Comparison of ENCODE assay signal across 7 mouse cellular contexts in genomic region chr15:80076338-80077136, GRCm38 (mm10). TPM values are rescaled to one million over a fixed set of nuclear protein-coding genes. Genes with fewer than 3 reads are reported as not detected.
A peak's percentile ranks its signal among the peaks of the same experiment; 100 is the strongest.
DNase-seq lines count a peak whose midpoint lies in the region; ATAC-seq and TF ChIP-seq lines count a peak whose summit lies in the region.

No protein-coding gene starts in this region.

- H3K27me3 ChIP-seq in G1E (ENCODE audit: insufficient read depth, low read length), result peaks cover 19% of the 10 kb centered on the region
- H3K27me3 ChIP-seq in forebrain, embryonic 11.5 days (ENCODE audit: control insufficient read depth, insufficient read depth, low read length), result no peaks in the 10 kb centered on the region

- peak; percentile 50 for TF ChIP-seq CTCF in G1E (IDR thresholded peaks at IDR 0.05; ENCODE audit: low read depth, low read length)
- peak; percentile 50 for TF ChIP-seq CTCF in bone marrow macrophage, adult 2 months (IDR thresholded peaks at IDR 0.05; ENCODE audit: low read depth, low read length)

- no peak overlapping the region for H3K4me3 ChIP-seq in G1E (ENCODE audit: low read depth, low read length)
- H3K4me3 ChIP-seq in bone marrow macrophage, adult 2 months (ENCODE audit: insufficient read depth, low read length), result no peak overlapping the region
- no peak overlapping the region for H3K4me3 ChIP-seq in forebrain, embryonic 11.5 days (ENCODE audit: low read depth, low read length)

- no peak for DNase-seq in G1E (ENCODE audit: low spot score)
- peak; percentile 89 for DNase-seq in forebrain, embryonic 11.5 days (ENCODE audit: low spot score)
- DNase-seq in heart, postnatal 14 days, result peak; percentile 77 to 85
- DNase-seq in kidney, postnatal 36 days, result peak; percentile 75 to 92
- DNase-seq in lung, postnatal 25 days (ENCODE audit: low spot score), result peak; percentile 67
- DNase-seq in right cerebral cortex, adult 2 months (ENCODE audit: low spot score in 2 of 2), result peak; percentile 75 to 84

- H3K27ac ChIP-seq in bone marrow macrophage, adult 2 months (ENCODE audit: insufficient read depth, low read depth, low read length), result peak overlapping the region; percentile 92
- 0 out of 2 replicates have a peak overlapping the region, but pooled peaks have one; percentile 31 for H3K27ac ChIP-seq in forebrain, embryonic 11.5 days (ENCODE audit: low read depth, low read length)

- no peak overlapping the region for H3K4me2 ChIP-seq in forebrain, embryonic 11.5 days (ENCODE audit: low read depth, low read length, severe bottlenecking)

- H3K36me3 ChIP-seq in G1E (replicated peaks), result peaks cover 51% of the 10 kb centered on the region
- peaks cover 26% of the 10 kb centered on the region for H3K36me3 ChIP-seq in forebrain, embryonic 11.5 days (ENCODE audit: control insufficient read depth, insufficient read depth, low read length)

- intact Hi-C loops in heart, postnatal 14 days (cut with DNase I), result loop anchor here (1.0 to 5.0 kb wide), 2 partner anchors 130 to 324 kb away; no protein-coding TSS in a partner anchor

- peak; percentile 12; the same call in 1 of the 2 replicates for ATAC-seq in G1E (ENCODE audit: extremely low read depth, insufficient number of reproducible peaks, low FRiP score, poor library complexity, severe bottlenecking)
- ATAC-seq in forebrain, embryonic 11.5 days (replicated peaks; ENCODE audit: low FRiP score), result peak; percentile 42

- no peak overlapping the region for H3K9ac ChIP-seq in forebrain, embryonic 11.5 days (ENCODE audit: low read length)

- 1% methylated on average over 2 of the region's 2 CpGs for WGBS in forebrain, embryonic 11.5 days

- peaks cover 59% of the 10 kb centered on the region for H3K4me1 ChIP-seq in G1E (ENCODE audit: insufficient read depth, low read depth, low read length)
- H3K4me1 ChIP-seq in bone marrow macrophage, adult 2 months (ENCODE audit: control insufficient read depth, insufficient read depth, low read length), result peaks cover 51% of the 10 kb centered on the region
- peaks cover 8% of the 10 kb centered on the region; the same call in 1 of the 2 replicates for H3K4me1 ChIP-seq in forebrain, embryonic 11.5 days (replicated peaks; ENCODE audit: control insufficient read depth, insufficient read depth, low read length)

- H3K9me3 ChIP-seq in G1E (replicated peaks), result no peaks in the 10 kb centered on the region
- H3K9me3 ChIP-seq in forebrain, embryonic 11.5 days (ENCODE audit: control insufficient read depth, low read length), result no peaks in the 10 kb centered on the region

- no peak for TF ChIP-seq POLR2A in bone marrow macrophage, adult 2 months (IDR thresholded peaks at IDR 0.05; ENCODE audit: borderline replicate concordance, low read depth, low read length)

RNA-seq across cellular contexts. Expression of gene Syngr1, which starts 14.6 kb away (rescaled TPM):
- total RNA-seq in G1E (2014; fragmentation: Nextera tagmentation) (41.4 and 44.2 TPM in 2 replicates), G1E (2017) (74.6 and 96.9 TPM in 2 replicates)
- 86.9 and 89.8 TPM in 2 replicates for polyA plus RNA-seq in G1E (2012)
- 95.0 and 111 TPM in 2 replicates for polyA plus RNA-seq in bone marrow macrophage, adult 2 months (2012; ENCODE audit: insufficient read depth, insufficient read length, missing spikeins)
- 11.3 and 13.6 TPM in 2 replicates for polyA plus RNA-seq in forebrain, embryonic 11.5 days (2014; fragmentation: Nextera tagmentation; extraction: Ambion mirVana)
- 10 to 100 TPM; 77.8 to 79.6 TPM for total RNA-seq in heart, postnatal 14 days (2021)

RNA-seq across cellular contexts. Expression of gene Rpl3, which starts 15.1 kb away (rescaled TPM):
- 1,019 and 1,021 TPM in 2 replicates for total RNA-seq in G1E (2014; fragmentation: Nextera tagmentation)
- 1,569 and 1,698 TPM in 2 replicates for total RNA-seq in G1E (2017)
- 114 and 176 TPM in 2 replicates for polyA plus RNA-seq in G1E (2012)
- 928 and 957 TPM in 2 replicates for polyA plus RNA-seq in bone marrow macrophage, adult 2 months (2012; ENCODE audit: insufficient read depth, insufficient read length, missing spikeins)
- 1,023 and 1,042 TPM in 2 replicates for polyA plus RNA-seq in forebrain, embryonic 11.5 days (2014; fragmentation: Nextera tagmentation; extraction: Ambion mirVana)
- total RNA-seq in heart, postnatal 14 days (2021), result 100 to 1,000 TPM; 278 to 293 TPM

RNA-seq across cellular contexts. Expression of gene Tab1, which starts 56.4 kb away (rescaled TPM):
- 19.0 and 27.2 TPM in 2 replicates for total RNA-seq in G1E (2014; fragmentation: Nextera tagmentation)
- 22.3 and 25.0 TPM in 2 replicates for total RNA-seq in G1E (2017)
- polyA plus RNA-seq in G1E (2012), result 23.6 and 29.1 TPM in 2 replicates
- polyA plus RNA-seq in bone marrow macrophage, adult 2 months (2012; ENCODE audit: insufficient read depth, insufficient read length, missing spikeins), result 18.3 and 19.2 TPM in 2 replicates
- 36.7 and 40.0 TPM in 2 replicates for polyA plus RNA-seq in forebrain, embryonic 11.5 days (2014; fragmentation: Nextera tagmentation; extraction: Ambion mirVana)
- 10 to 100 TPM; 27.8 to 32.4 TPM for total RNA-seq in heart, postnatal 14 days (2021)
